Mouse (Mus musculus): Measurements from ENCODE around the gene Rab44.

The Rab44 gene

DNA sequence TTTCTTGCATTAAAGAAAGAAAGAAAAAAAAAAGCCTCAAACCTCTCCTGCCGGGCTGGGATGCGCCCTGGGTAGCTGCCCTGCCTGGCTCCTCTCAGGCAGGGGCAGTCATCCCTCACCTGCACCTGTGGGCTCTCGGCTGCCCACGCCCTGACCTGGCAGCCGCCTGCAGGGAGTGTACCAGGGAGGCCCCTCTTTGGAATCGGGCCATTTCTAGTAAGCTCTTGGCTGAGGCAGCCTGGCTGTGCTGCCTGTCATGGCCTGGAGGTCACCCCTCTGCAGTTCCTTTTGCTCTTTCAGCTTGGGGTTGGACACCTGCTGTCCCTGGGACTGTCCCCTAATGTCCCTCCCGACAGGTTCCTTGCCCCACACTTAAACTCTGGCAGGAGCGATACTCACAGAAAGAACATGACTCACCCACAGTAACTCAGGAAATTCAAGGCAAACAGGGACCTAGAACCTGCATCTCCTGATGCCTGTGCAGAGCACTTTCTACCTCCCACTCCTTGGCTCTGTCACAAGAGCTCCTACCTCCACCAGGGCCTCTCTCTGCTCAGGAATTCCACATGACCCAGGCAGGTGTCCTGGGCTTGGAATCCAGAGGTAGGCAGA lies 52.1 kb downstream of the Rab44 start:
- no peak for DNase-seq (ENCODE audit: low read depth in 2 of 2, low spot score in 2 of 2)

DNA sequence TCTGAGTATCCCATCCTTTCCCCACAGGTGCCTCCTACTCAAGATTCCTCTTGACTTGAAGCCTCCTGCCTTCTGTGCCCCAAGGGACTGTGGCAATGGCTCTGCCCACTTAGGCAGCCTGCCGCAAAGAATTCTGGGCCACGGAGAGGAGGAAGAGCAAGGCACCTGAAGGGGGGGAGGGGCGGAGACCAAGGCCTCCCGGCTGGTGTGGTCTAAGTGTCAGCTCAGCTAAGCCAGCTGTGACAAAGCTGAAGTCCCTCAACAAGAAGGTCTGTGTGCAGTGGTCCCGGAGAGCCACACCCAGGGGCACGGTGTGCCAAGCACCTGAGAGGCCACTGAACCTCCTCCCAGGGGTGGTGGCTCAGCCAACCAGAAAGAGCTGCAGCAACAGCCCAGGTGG lies 53.4 kb downstream of the Rab44 start:
- DNase-seq (ENCODE audit: low read depth in 2 of 2, low spot score in 2 of 2), result no peak

DNA sequence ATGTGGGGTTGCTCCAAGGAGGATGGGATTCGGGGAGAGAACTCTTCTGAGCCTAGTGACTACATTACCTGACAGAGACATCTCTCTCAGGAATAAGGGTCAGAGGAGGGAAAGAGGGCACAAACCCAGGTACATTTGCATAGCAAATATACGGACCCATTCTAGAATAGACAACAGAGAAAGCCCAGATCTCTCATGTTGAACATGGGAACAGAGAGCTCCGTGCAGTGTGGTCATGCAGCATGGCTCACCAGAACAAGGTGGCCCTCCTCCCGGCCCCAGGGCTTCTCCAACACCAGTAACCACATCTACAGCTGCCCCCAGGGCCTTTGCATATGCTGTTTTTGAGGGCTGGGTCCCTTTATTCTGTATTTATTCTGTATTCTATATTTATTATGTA lies 54.5 kb downstream of the Rab44 start:
- DNase-seq (ENCODE audit: low read depth in 2 of 2, low spot score in 2 of 2), result no peak

GRCm38 (mm10) chr17:29168996-29169601 lies 55.2 kb downstream of the Rab44 start:
- no peak for DNase-seq (ENCODE audit: low read depth in 2 of 2, low spot score in 2 of 2)

DNA sequence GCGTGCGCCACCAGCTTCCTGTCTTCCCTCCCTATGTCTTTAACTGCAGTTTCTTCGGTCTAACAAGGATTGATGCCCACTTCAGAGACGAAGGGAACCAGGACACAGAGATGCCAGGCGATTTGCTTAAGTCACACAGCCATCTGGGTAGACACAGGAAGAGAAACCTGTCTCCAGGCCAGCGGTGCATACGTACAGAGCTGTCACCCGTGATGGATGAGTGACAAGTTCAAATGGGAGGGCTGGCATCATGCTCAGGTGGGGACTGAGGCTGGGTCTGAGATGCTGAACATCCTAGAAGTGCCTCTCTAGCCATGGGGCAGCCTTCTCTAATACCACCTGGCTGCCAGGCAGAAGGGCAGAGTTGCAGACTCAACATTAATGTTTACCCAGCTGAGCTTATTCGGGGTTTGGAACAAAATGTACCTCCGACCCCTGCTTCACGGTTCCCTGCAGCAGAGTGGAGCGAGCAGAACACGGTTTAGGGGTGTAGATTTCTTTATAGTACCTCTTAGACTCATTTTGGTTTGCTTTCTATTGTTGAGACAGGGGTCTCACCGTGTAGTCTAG lies 56.6 kb downstream of the Rab44 start:
- DNase-seq (ENCODE audit: low read depth in 2 of 2, low spot score in 2 of 2), result no peak

DNA sequence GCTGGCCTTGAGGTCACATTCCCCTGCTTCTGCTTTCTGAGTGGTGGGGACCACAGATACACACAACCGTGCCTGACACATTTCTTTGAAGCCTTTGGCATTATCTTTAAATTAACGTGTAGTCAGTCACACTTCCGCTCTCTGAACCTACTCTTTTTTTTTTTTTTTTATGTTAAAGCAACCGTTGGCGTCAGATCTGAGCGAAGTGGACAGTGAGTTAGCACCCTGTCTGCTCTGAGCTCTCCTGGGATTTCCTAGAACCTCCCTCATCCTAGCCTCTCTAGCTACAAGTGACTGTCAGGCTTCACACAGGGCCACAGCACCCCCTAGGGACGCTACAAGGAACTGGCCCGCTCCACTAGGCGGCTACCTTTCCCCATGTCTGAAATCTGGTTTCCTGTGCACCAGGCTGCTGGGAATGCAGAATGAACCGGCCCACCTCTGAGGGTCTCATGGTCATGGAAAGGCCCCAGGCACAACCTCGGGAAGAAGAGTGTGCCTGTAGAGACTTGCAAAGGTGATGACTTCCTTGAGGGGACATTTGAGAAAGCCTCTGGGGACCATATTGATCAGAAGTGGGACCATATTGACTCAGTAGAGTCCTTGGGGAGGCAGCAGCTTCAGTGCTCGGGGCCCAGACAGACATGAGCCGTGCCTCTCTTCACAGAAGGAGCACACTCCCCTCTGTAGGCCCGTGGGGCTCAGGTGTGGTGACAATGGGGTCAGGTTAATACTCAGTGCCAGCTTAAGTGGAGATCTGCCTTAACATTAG lies 57.2 kb downstream of the Rab44 start:
- DNase-seq (ENCODE audit: low read depth in 2 of 2, low spot score in 2 of 2), result peak; percentile 69 to 79

DNA sequence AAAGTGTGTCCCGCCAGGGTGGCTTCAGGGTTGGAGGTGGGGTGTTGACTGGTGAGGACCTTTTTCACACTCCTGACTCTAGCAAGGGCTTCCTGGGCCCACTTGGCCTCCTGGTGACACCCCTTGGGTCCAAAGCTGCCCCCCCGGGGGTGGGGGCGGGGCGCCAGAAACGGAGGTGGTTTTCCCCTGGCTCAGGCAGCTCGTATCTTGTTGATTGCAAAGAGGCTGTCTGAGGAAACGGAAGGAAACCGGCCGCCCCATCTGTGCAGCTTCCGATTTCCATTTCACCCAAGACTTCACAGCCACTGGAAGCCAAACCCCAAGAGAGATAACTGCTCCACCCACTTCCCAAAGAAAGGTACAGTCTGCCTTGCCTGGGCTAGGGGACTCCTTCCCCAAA lies 58.1 kb downstream of the Rab44 start:
- peak; percentile 52 to 66 for DNase-seq (ENCODE audit: low read depth in 2 of 2, low spot score in 2 of 2)

- no peak for DNase-seq (ENCODE audit: low read depth in 2 of 2, low spot score in 2 of 2)
Measured at GRCm38 (mm10) chr17:29173165-29173564, 59.2 kb downstream of the Rab44 start.

DNA sequence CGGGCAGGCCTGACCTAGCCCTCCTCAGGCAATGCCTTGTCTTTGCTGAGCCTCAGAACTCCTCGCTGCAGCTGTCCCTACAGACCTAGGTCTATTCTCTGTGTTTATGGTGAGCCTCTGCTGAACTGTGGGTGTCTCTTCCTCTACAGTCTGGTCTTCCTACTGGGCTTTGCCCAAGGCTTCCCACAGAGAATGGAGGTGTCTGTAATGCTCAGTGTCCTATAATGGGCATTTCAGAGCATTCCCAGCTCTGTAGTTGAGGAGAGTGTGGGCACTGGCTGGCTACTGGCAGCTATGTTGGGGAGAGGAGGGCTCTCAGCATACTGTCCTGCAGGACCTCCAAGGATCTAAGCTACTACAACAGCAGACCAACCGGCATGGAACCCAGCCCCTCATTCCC lies 61.7 kb downstream of the Rab44 start:
- DNase-seq (ENCODE audit: low read depth in 2 of 2, low spot score in 2 of 2), result no peak

DNA sequence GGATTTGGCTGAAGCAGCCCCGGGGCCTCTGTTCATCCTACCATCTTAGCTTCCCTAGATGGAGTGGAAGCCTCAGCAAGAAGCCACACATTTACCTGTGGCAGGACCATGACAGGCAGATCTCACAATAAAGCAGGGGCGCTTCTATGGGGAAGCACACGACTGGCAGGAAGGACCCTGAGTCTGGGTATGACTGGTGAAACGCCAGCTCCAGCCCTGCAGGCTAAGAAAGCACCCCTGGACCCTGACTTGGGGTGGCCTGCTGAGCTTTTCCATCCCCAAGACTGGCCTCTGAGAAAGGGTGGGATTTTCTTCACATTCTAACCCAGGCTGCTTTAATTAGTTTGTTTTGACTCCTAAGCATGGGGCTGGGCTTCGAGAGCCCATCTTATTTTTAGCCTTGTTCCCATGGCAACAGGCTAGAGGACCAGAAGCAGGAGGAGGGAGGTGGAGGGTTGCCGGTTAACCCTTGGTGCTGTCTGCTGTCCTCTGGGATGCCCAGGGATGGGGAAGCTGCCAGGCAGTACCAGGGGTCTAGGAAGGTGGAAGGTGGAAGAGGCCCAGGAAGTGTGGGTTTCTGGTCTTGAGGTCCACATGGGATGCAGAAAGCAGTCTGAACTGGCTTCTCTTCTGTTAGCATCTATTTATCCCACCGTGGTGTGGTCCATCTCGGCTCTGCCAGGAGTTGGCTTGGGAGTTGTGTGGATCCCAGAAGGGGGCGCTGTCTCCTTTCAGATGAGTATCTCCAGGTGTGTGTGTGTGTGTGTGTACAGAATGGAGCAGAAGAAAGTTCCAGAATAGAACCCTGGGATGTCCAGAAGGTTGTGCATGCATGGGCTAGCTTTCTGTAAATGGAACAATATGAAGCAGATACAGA lies 62.7 kb downstream of the Rab44 start:
- peak; percentile 42 to 47 for DNase-seq (ENCODE audit: low read depth in 2 of 2, low spot score in 2 of 2)

GRCm38 (mm10) chr17:29178503-29179059 lies 64.6 kb downstream of the Rab44 start:
- DNase-seq (ENCODE audit: low read depth in 2 of 2, low spot score in 2 of 2), result no peak

DNA sequence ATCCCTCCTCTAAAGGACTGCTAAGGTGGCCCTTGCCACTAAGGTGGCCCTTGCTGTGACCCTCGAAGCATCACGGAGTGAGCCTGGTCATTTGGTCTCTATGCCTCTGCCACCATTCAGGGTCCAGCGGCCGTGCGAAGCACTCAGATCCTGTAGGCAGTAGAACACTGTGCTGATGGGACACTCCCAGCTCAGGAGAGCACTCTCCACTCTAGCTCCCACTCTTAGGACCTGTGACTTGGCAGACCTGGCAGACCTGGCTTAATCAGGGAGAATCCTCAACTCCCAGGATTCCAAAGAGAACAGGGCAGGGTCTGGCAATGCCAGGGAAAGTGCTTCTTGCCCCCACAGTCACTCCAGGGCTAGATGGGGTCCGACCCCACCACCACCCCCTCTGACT lies 66.0 kb downstream of the Rab44 start:
- DNase-seq (ENCODE audit: low read depth in 2 of 2, low spot score in 2 of 2), result no peak

DNA sequence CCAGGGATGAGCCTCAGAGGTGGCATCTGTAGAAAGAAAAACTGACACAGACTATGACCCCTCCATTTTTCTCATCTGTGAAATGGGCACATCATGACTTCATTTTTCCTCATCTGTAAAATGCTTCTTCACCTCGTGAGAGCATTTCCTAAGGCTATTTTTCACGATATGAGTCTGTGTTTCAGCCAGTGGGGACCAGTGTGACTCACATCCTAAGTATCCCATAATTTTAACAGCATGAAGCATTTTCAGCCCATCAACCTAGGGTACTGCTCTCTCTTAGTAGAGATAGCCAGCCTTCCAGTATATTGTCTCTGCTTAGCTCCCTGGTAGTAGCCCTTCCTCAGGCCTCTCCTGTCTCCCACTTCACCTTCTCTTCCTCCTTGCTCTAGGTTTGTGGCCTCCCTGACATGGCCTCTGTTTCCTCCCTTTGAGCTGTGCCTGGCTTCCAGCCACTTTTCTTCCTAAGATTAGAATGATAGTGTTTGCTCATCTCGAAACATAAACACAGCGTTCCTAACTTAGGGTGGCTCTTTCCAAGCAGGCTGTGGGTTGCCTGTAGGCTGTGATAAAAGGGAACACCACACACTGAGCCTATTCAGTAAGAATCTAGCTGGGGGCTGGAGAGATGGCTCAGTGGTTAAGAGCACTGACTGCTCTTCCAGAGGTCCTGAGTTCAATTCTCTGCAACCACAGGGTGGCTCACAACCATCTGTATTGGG lies 66.6 kb downstream of the Rab44 start:
- no peak for DNase-seq (ENCODE audit: low read depth in 2 of 2, low spot score in 2 of 2)

GRCm38 (mm10) chr17:29181751-29182150 lies 67.8 kb downstream of the Rab44 start:
- no peak for DNase-seq (ENCODE audit: low read depth in 2 of 2, low spot score in 2 of 2)

- DNase-seq (ENCODE audit: low read depth in 2 of 2, low spot score in 2 of 2), result no peak
Measured at GRCm38 (mm10) chr17:29183162-29183561, 69.2 kb downstream of the Rab44 start.

- DNase-seq (ENCODE audit: low read depth in 2 of 2, low spot score in 2 of 2), result no peak
Measured at GRCm38 (mm10) chr17:29185376-29186046, 71.6 kb downstream of the Rab44 start.

DNA sequence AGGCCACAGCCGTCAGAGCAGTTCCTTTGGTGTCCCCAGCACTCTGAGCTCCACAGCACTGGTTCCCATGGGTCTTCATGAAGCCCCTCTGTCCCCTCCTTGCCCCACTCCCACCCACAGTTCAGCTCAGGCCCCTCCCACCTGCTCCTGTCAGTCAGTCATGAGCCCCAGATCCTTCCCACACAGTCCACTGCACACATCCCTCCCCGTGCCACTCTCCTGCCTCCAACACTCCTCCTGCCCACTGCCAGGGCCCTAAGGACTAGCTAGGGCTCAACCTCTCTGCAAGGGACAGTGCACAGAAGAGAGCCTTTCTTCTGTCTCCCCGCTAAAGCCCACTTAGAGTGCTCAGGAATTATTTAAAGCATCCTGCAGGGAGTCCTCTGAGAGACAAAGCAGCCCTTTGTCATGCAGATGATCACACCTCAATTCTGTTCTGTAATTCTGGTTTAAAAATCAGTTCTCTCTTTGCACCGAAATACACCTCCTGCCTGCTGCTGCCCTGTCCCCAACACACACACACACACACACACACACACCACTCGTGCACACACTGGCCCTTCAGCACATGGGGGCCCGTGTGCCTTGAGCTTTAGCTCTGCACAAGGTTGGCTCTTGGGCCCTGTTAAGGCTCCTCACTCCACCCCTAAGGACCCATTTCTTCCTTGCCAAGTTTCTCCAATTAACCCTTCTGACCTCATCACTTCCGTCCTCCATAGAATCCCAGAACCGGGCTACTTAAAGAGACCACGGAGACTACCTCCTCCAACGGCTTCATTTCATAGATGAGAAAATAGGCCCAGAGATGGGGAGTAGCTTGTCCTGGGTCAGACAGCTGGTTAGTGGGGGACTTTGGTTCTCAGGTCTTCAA lies 73.3 kb downstream of the Rab44 start:
- no peak for DNase-seq (ENCODE audit: low read depth in 2 of 2, low spot score in 2 of 2)

DNA sequence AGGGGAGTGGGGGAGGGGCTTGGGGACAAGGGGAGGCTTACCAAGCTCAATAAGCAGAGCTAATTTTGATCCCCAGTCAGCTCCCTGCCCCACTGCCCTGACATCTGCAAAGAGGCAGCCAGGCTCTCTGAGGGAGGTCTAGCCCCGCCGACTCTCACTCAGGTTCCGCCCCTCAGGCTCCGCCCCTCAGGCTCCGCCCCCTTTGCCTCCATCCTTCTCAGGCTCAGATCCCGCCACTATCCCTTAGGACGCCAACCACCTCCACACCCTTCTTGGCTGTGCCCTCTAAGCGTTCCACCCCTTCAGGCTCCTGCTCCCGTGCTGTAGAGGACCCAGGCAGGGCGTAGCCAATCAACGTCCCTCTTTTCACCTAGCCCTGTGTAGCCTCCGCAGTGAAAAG lies 75.0 kb downstream of the Rab44 start:
- DNase-seq (ENCODE audit: low read depth in 2 of 2, low spot score in 2 of 2), result no peak

DNA sequence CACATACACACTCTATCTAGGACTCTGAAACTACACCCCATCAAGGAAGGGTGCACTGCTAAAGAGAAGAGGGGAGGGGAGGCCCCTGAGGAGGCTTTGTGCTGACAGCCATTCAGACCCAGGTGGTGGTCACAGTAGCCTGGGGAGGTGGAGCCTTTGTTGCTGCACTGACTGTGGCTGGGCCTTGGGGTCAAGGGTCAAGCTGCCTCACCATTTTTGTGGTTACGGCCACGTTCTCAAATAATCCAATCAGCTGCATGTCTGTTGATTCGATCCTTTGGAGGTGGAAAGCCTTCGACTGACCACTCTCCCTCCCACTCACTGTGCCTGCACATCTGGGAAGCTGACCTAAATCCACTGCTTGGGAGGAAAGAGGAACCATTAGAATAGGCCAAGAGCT lies 81.6 kb downstream of the Rab44 start:
- no peak for DNase-seq (ENCODE audit: low read depth in 2 of 2, low spot score in 2 of 2)
